Mouse (Mus musculus) stomach, embryonic 14.5 days (tissue): ENCODE data around the gene Hemk1. TPM values are rescaled to one million over a fixed set of nuclear protein-coding genes. Genes with fewer than 3 reads are reported as not detected.

Experiments
- ATAC-seq: fragments of 200-750 bp; cut with Nextera tagmentation; 2 replicates; pipeline ENCODE4 v1.8.0; 2017; ENCODE audit warnings: low read depth, moderate TSS enrichment; ENCODE audit not compliant: insufficient number of reproducible peaks, insufficient read depth, low FRiP score
- H3K27ac ChIP-seq: fragments of 300-500 bp; sonication (generic); 2 replicates; pipeline ENCODE4 v1.5.1; 2014; ENCODE audit warnings: mild to moderate bottlenecking, low read length, moderate library complexity, mixed read lengths
- H3K27me3 ChIP-seq: fragments of 300-500 bp; sonication (generic); 2 replicates; pipeline ENCODE4 v1.6.1; 2014; ENCODE audit warnings: low read length, control low read depth, mixed read lengths; ENCODE audit not compliant: control insufficient read depth, insufficient read depth
- H3K36me3 ChIP-seq: fragments of 300-500 bp; sonication (generic); 2 replicates; pipeline ENCODE4 v1.6.1; 2014; ENCODE audit warnings: mild to moderate bottlenecking, control low read depth, low read length, moderate library complexity, mixed read lengths; ENCODE audit not compliant: control insufficient read depth, insufficient read depth
- H3K4me1 ChIP-seq: fragments of 300-500 bp; sonication (generic); 2 replicates; pipeline ENCODE4 v1.6.1; 2014; ENCODE audit warnings: low read length, control low read depth, mixed read lengths; ENCODE audit not compliant: control insufficient read depth, insufficient read depth
- H3K4me2 ChIP-seq: fragments of 300-500 bp; sonication (generic); replicated peaks from 2 replicates; pipeline ENCODE4 v1.6.1; 2014; ENCODE audit warnings: low read depth, low read length, control low read depth
- H3K4me3 ChIP-seq: fragments of 300-500 bp; sonication (generic); 2 replicates; pipeline ENCODE4 v1.5.1; 2014; ENCODE audit warnings: low read depth, low read length, control low read depth
- H3K9ac ChIP-seq: fragments of 300-500 bp; sonication (generic); replicated peaks from 2 replicates; pipeline ENCODE4 v1.6.1; 2014; ENCODE audit warnings: low read depth, mild to moderate bottlenecking, control low read depth, low read length, moderate library complexity, mixed read lengths
- H3K9me3 ChIP-seq: fragments of 300-500 bp; sonication (generic); 2 replicates; pipeline ENCODE4 v1.6.1; 2016; ENCODE audit warnings: low read depth, low read length, control low read depth; ENCODE audit not compliant: control insufficient read depth
- WGBS: fragments of 180-500 bp; shearing (Covaris S2); extraction: QIAGEN DNeasy Blood & Tissue Kit; methylation state at CpG from one replicate; pipeline ENCODE4 v1.1.7; 2014; 5-methylcytosine and 5-hydroxymethylcytosine counted together
- polyA plus RNA-seq: library from polyadenylated mRNA; unstranded; fragments of >200 nt; fragmentation: Nextera tagmentation; extraction: Ambion mirVana; gene quantifications from 2 replicates; pipeline ENCODE4 v1.2.1, GENCODE M21; 2014

Hemk1 gene
- polyA plus RNA-seq, 1 experiment from 2014 or later, result 12.4 TPM

DNA sequence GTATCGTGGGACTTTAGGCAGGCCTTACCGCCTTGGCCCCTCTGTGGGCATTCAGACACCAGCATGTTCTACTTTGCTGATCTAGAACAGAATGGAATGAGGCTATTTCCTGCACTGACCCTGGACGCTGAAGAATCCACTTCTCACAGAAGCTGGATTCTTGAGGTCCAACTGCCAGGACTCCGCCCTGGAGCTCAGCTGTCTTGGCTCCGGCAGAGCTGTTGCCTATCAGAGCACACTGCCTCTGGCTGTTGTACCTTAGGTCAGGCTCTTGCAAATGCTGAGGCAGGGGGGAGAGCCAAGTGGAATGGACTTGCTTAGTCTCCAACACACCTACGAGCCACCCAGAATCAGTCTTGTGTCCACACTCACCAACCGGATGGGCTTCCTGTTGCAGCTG is 12.2 kb downstream of the Hemk1 start:
- no peaks in the 10 kb centered on the region for H3K36me3 ChIP-seq
- H3K4me1 ChIP-seq, result no peaks in the 10 kb centered on the region
- no peaks in the 10 kb centered on the region for H3K9me3 ChIP-seq
- H3K27me3 ChIP-seq, result no peaks in the 10 kb centered on the region
- no peak for ATAC-seq
- no peak overlapping the region for H3K4me2 ChIP-seq
- no peak overlapping the region for H3K9ac ChIP-seq
- H3K4me3 ChIP-seq, result no peak overlapping the region
- WGBS, result 78% methylated on average over 7 of the region's 7 CpGs
- H3K27ac ChIP-seq, result no peak overlapping the region

DNA sequence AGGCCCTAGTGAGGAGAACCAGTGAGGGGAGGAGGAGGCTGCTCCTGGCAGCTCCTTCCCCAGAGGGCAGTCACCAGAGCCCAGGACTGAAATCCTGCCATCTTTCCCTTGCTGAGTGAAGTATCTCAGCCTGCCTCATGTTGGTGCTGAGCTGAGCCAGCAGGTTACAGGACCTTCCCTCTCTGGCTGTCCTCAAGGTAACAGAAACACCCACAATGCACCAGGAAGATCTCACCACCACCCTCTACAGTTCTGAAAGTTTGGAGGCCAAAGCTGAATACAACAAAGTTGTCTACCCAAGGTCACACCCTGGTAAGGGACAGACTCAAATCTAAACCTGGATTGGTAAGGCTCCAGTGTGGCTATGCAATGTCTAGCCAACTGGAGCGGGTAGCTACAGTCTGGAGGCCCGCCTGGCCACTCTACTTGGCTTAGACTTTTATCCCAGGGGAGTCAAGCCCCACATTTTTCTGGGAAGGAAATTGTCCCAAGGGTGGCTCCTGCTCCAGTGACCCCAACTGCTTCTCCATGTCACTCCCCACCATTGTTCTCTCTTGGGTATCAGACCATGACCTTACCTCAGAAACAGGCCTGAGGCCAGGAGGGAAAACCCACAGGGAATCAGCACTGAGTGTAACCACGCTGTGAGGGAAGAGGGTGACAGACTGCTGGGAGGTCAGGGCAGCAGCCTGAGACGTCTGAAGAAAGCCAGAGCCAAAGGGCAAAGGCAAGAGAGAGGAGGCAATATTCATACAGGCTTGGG is 13.2 kb downstream of the Hemk1 start:
- WGBS, result 61% methylated on average over 4 of the region's 4 CpGs
- no peak overlapping the region for H3K27ac ChIP-seq
- no peaks in the 10 kb centered on the region for H3K36me3 ChIP-seq
- H3K4me1 ChIP-seq, result no peaks in the 10 kb centered on the region
- H3K4me2 ChIP-seq, result no peak overlapping the region
- H3K4me3 ChIP-seq, result no peak overlapping the region
- H3K9ac ChIP-seq, result no peak overlapping the region
- ATAC-seq, result no peak
- H3K27me3 ChIP-seq, result no peaks in the 10 kb centered on the region
- H3K9me3 ChIP-seq, result no peaks in the 10 kb centered on the region

DNA sequence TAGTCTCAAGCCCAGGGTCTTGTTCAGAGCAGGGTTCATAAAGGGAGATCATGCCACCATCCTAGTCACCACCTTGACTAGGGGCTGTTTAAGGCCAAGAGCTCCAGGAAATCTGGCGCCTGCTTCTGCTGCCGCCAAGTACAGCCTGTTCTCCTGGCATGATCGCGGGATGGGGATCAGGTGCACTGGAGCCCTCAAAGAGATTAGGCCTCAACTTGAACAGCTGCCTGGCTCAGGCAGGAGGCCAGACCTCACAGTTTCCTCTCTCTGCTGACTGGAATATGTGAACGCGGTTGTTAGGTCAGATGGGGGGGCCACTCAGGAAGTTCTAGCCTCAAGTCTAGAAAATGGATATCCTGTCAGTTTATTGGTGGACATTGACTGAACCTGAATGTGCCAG is 14.6 kb downstream of the Hemk1 start:
- Histone ChIP-seq H3K27ac (no peak overlapping the region), H3K9me3 (no peaks in the 10 kb centered on the region), H3K4me3 (no peak overlapping the region), H3K4me2 (no peak overlapping the region), H3K4me1 (no peaks in the 10 kb centered on the region), H3K9ac (no peak overlapping the region), H3K27me3 (no peaks in the 10 kb centered on the region), H3K36me3 (no peaks in the 10 kb centered on the region)
- 61% methylated on average over 6 of the region's 6 CpGs for WGBS
- no peak; the same call in 1 of the 2 replicates for ATAC-seq

DNA sequence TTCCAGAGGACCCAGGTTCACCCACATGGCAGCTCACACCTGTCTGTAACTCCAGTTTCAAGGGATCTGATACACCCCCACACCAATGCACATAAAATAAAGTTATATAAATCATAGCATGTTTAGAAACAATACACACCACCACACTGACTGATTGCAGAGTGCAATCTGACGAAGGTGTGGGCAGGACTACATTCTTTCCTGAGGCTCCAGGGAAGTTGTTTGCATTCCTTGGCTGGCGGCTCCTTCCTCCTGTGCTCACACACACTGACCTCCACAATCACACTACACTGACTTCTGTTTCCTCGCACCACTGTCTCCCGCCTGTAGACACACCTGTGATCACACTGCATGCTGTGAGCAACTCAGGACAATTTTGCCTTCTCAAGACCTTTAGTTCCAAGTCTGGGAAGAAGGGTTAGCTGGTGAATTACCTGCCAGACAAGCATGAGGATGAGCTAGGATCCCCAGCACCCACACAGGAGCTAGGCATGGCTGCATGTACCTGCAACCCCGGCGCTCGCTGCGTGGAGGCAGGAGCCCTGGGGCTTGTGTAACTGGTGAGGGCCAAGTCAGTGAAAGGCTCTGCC is 15.6 kb downstream of the Hemk1 start:
- H3K9me3 ChIP-seq, result no peaks in the 10 kb centered on the region
- no peak overlapping the region for H3K4me2 ChIP-seq
- no peaks in the 10 kb centered on the region for H3K36me3 ChIP-seq
- H3K27me3 ChIP-seq, result no peaks in the 10 kb centered on the region
- 0 out of 2 replicates have a peak, but pooled peaks have one; percentile 23 for ATAC-seq
- H3K27ac ChIP-seq, result no peak overlapping the region
- H3K4me3 ChIP-seq, result no peak overlapping the region
- WGBS, result 67% methylated on average over 8 of the region's 8 CpGs
- H3K4me1 ChIP-seq, result no peaks in the 10 kb centered on the region
- H3K9ac ChIP-seq, result no peak overlapping the region

DNA sequence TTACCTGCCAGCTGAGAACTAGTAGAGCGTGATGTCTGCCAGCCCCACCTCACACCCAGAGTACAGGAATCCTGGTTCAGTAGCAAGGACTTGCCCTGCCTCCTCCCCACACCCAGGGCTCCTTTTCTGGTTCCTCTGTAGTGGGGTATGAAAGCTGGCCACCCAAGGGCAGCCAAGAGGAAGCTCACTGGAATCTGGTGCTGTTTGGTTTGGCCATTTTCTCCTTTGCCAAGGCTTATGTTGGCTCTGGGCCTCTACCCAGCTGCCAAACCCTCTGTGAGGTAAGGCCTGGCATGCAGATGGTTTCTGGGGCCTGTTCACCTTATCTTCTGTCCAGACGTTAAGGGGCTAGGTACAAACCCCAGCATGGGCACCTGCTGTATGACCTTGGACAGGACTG is 22.4 kb downstream of the Hemk1 start:
- Histone ChIP-seq H3K36me3 (no peaks in the 10 kb centered on the region), H3K9ac (no peak overlapping the region), H3K4me2 (no peak overlapping the region), H3K27ac (no peak overlapping the region), H3K27me3 (no peaks in the 10 kb centered on the region), H3K4me1 (no peaks in the 10 kb centered on the region), H3K9me3 (no peaks in the 10 kb centered on the region), H3K4me3 (no peak overlapping the region)
- ATAC-seq, result no peak
- WGBS, result 78% methylated on average over 2 of the region's 2 CpGs

DNA sequence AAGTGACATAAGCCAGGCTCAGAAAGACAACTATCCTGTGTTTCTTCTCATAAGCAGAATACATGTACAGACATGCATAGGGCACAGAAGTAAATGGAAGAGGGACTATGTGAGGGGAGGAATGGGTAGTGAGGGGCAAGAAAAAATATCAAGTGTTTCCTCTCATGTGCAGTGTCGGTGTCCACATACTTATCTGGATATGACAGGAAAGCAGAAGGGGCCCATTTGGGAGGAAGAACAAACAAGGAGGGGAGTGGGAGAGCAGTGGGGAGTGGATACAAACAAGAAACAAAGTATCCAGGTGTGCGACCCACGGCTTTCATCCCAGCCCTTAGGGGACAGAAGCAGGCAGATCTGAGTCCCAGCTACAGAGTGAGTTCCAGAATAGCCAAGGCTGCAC is 24.2 kb downstream of the Hemk1 start:
- 80% methylated on average over 3 of the region's 3 CpGs for WGBS
- ATAC-seq, result no peak
- no peaks in the 10 kb centered on the region for H3K9me3 ChIP-seq
- no peak overlapping the region for H3K27ac ChIP-seq
- H3K4me2 ChIP-seq, result no peak overlapping the region
- H3K27me3 ChIP-seq, result no peaks in the 10 kb centered on the region
- H3K4me3 ChIP-seq, result no peak overlapping the region
- H3K4me1 ChIP-seq, result no peaks in the 10 kb centered on the region
- no peaks in the 10 kb centered on the region for H3K36me3 ChIP-seq
- H3K9ac ChIP-seq, result no peak overlapping the region

DNA sequence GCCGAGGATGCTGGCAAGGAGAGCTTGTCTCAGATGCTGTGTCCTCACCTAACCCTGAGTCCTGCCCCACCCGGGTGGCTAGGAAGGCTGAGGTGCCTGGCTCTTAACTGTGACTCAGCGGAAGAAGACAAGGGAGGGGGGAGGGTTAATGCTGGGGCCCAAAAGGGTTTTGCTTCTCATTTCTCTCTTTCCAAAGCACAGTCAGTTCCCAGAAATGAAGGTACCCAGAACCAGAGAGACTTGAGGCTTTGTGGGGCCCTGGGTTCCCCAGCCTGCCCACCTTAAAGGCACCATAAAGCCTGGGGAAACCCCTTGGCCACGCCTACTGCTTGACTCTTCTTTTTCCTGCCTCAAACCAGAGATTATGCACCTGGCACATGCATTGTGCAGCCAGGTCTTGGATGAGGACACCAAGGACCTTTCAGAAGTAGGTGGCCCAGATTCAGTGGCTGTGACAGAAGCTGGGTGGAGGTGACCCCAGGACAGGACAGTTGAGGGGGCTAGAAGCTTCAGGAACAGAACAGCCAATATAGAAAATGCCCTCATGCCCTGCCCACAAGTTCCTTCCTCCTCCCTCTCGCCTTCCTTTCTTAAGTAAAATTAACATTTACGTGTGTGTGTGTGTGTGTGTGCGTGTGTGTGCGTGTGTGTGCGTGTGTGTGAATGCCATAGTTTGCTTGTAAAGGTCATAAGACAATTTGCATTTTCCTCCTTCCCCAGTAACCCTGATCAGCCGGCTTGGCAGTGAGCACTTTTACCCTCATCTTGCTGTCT is 25.2 kb downstream of the Hemk1 start:
- Histone ChIP-seq H3K4me2 (no peak overlapping the region), H3K27me3 (no peaks in the 10 kb centered on the region), H3K36me3 (no peaks in the 10 kb centered on the region), H3K9ac (no peak overlapping the region), H3K27ac (no peak overlapping the region), H3K4me3 (no peak overlapping the region), H3K4me1 (0 out of 2 replicates have a peak, but pooled peaks cover 6% of the 10 kb centered on the region), H3K9me3 (no peaks in the 10 kb centered on the region)
- no peak for ATAC-seq
- WGBS, result 56% methylated on average over 10 of the region's 10 CpGs

DNA sequence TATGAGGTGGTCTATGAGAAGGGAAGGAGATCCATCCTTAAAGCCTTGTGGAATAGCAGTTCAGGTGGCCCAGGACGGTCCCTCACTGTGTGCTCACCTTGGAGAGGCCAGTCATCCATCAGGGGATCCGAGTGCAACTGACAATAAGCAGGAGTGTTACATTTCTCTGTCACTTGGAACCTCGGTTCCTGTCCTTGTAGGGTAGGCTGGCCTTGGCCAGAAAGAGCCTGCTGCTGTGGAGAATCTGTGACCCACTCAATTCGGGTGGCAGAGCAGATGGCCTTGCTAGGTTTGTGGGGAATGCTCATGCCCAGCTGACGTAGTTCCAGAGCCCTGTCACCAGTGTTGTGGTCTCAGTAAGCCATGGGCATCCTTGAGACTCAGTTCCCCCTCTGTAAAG is 28.6 kb downstream of the Hemk1 start:
- H3K9me3 ChIP-seq, result no peaks in the 10 kb centered on the region
- no peak overlapping the region for H3K27ac ChIP-seq
- peaks cover 22% of the 10 kb centered on the region for H3K4me1 ChIP-seq
- no peak for ATAC-seq
- H3K4me3 ChIP-seq, result no peak overlapping the region
- no peaks in the 10 kb centered on the region for H3K36me3 ChIP-seq
- 59% methylated on average over 5 of the region's 5 CpGs for WGBS
- H3K27me3 ChIP-seq, result no peaks in the 10 kb centered on the region
- no peak overlapping the region for H3K4me2 ChIP-seq
- H3K9ac ChIP-seq, result no peak overlapping the region
